ENCODE assay signal across 28 mouse cellular contexts in the genomic region with DNA sequence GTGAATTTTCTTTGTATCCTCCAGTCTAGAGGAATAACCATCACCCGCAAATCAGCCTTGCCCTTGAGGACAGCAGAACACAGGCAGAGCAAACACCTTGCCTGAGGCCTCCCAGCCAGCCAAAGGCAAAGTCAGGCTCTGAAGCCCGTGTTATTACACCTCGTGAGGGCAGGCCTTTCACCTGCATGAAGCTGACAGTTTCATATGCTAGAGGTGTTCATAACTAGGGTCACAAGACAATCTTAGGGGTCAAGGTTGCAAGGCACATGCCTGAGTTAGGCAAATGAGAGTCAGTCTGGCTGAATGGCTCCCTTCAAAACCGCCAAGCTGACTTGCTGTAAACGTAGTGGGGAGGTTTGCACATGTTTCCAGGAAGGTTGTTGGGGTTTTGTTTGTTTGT.
DNase-seq lines count a peak whose midpoint lies in the region; ATAC-seq and TF ChIP-seq lines count a peak whose summit lies in the region.
"Had no signal": no experiment of that assay in that cellular context is flagged by ENCODE, and none has a peak within 500 bp of the region (broad histone marks: within the 10 kb centered on the region; RNA-seq: fewer than 3 reads in every experiment).

No protein-coding gene starts in this region.

- DNase-seq in B cell, adult 2 months, result peak; percentile 9 to 16
- peak; percentile 9 for DNase-seq in CH12.LX (ENCODE audit: extremely low read depth)
- no peak for DNase-seq in right cerebral cortex, postnatal 4 days
- no peak for DNase-seq in right cerebral cortex, adult 18-20 months
- DNase-seq in neural tube, embryonic 10.5 days (ENCODE audit: extremely low spot score, low spot score), result no peak
- DNase-seq: adrenal gland, postnatal 10 days; adrenal gland, postnatal 36 days; cerebellum, adult 11 months; cerebellum, adult 2 months; cerebellum, adult 9-11 months; cerebellum, postnatal 25 days; forebrain, postnatal 0 days; gastrocnemius, adult 2 months; gastrocnemius, postnatal 25 days; heart, adult 18-20 months; heart, postnatal 10 days; heart, postnatal 36 days had no signal

- no peaks in the 10 kb centered on the region for H3K9me3 ChIP-seq in CH12.LX (replicated peaks; ENCODE audit: low read length)
- H3K9me3 ChIP-seq in intestine, embryonic 16.5 days (ENCODE audit: control insufficient read depth, low read length), result no peaks in the 10 kb centered on the region
- H3K9me3 ChIP-seq: embryonic facial prominence, embryonic 12.5 days; embryonic facial prominence, embryonic 15.5 days; heart, embryonic 12.5 days; heart, embryonic 15.5 days; hindbrain, embryonic 10.5 days; hindbrain, embryonic 13.5 days had no signal

- in situ Hi-C loops in CH12.LX (cut with MboI; ENCODE audit: low pct_ligation_motif_present, low pct_unique_long_range_greater_than_20kb, low sequenced_read_pairs), result loop anchor here (10.0 kb wide), 1 partner anchor 318 kb away; no protein-coding TSS in a partner anchor

- no peak overlapping the region for H3K4me3 ChIP-seq in CH12.LX (replicated peaks in 1 of 3; ENCODE audit: low read depth in 2 of 3, low read length in 2 of 3, poor library complexity in 1 of 3)
- no peak overlapping the region for H3K4me3 ChIP-seq in intestine, embryonic 16.5 days (ENCODE audit: low read length)
- H3K4me3 ChIP-seq: embryonic facial prominence, embryonic 12.5 days; embryonic facial prominence, embryonic 15.5 days; gastrocnemius, adult 2 months; heart, embryonic 12.5 days; heart, embryonic 15.5 days; hindbrain, embryonic 10.5 days; hindbrain, embryonic 13.5 days had no signal

- TF ChIP-seq EP300 in CH12.LX (IDR thresholded peaks at IDR 0.05; ENCODE audit: low read length), result no peak

- H3K4me2 ChIP-seq in CH12.LX (ENCODE audit: insufficient read depth, low read depth, poor library complexity, severe bottlenecking), result no peak overlapping the region
- H3K4me2 ChIP-seq in intestine, embryonic 16.5 days (ENCODE audit: low read depth, low read length), result no peak overlapping the region
- H3K4me2 ChIP-seq: embryonic facial prominence, embryonic 12.5 days; embryonic facial prominence, embryonic 15.5 days; heart, embryonic 12.5 days; heart, embryonic 15.5 days; hindbrain, embryonic 13.5 days had no signal

- peaks cover 19 to 56% of the 10 kb centered on the region in 2 experiments for H3K4me1 ChIP-seq in CH12.LX (ENCODE audit: control insufficient read depth in 1 of 2, insufficient read depth in 2 of 2)
- H3K4me1 ChIP-seq in intestine, embryonic 16.5 days (ENCODE audit: control insufficient read depth, insufficient read depth, low read length), result peaks cover 8% of the 10 kb centered on the region
- H3K4me1 ChIP-seq: embryonic facial prominence, embryonic 12.5 days; embryonic facial prominence, embryonic 15.5 days had no signal

- dilution Hi-C loops in CH12.LX (cut with MboI; ENCODE audit: extremely low pct_ligation_motif_present, extremely low pct_unique_long_range_greater_than_20kb, low sequenced_read_pairs), result no loop called here

- no peak overlapping the region for H3K27ac ChIP-seq in CH12.LX (ENCODE audit: insufficient read depth, low read depth)
- H3K27ac ChIP-seq in intestine, embryonic 16.5 days (ENCODE audit: low read length), result no peak overlapping the region
- H3K27ac ChIP-seq: embryonic facial prominence, embryonic 12.5 days; embryonic facial prominence, embryonic 15.5 days; gastrocnemius, adult 2 months; heart, embryonic 15.5 days; hindbrain, embryonic 10.5 days; hindbrain, embryonic 13.5 days had no signal

- ATAC-seq in intestine, embryonic 16.5 days, result peak; percentile 69
- ATAC-seq: forebrain, embryonic 14.5 days; forebrain, postnatal 0 days; hindbrain, embryonic 16.5 days; Patski had no signal

- no peak for TF ChIP-seq CTCF in CH12.LX (conservative IDR thresholded peaks at IDR 0.05 in 1 of 2, IDR thresholded peaks at IDR 0.05 in 1 of 2; ENCODE audit: low read depth in 2 of 2, low read length in 2 of 2)

- no peak for TF ChIP-seq RAD21 in CH12.LX (IDR thresholded peaks at IDR 0.05; ENCODE audit: low read depth, low read length)

- 54% methylated on average over 5 of the region's 5 CpGs for WGBS in intestine, embryonic 16.5 days

- no peak overlapping the region for H3K9ac ChIP-seq in CH12.LX (ENCODE audit: insufficient read depth, low read depth)
- no peak overlapping the region for H3K9ac ChIP-seq in intestine, embryonic 16.5 days (ENCODE audit: low read depth, low read length)
- H3K9ac ChIP-seq: embryonic facial prominence, embryonic 12.5 days; embryonic facial prominence, embryonic 15.5 days; forebrain, postnatal 0 days; heart, embryonic 12.5 days; heart, embryonic 15.5 days; hindbrain, embryonic 13.5 days had no signal

- no peaks in the 10 kb centered on the region for H3K36me3 ChIP-seq in CH12.LX (replicated peaks in 1 of 2; ENCODE audit: control insufficient read depth in 1 of 2, insufficient read depth in 1 of 2, low read length in 1 of 2)
- H3K36me3 ChIP-seq in intestine, embryonic 16.5 days (ENCODE audit: control insufficient read depth, insufficient read depth, low read length), result no peaks in the 10 kb centered on the region
- H3K36me3 ChIP-seq: embryonic facial prominence, embryonic 12.5 days; embryonic facial prominence, embryonic 15.5 days; G1E; heart, embryonic 12.5 days; heart, embryonic 15.5 days; hindbrain, embryonic 10.5 days; hindbrain, embryonic 13.5 days had no signal

- TF ChIP-seq POLR2A in CH12.LX (IDR thresholded peaks at IDR 0.05; ENCODE audit: low read depth, low read length), result no peak

- no peaks in the 10 kb centered on the region for H3K27me3 ChIP-seq in CH12.LX (replicated peaks)
- H3K27me3 ChIP-seq in intestine, embryonic 16.5 days (replicated peaks; ENCODE audit: control insufficient read depth, insufficient read depth, low read length), result no peaks in the 10 kb centered on the region
- H3K27me3 ChIP-seq: embryonic facial prominence, embryonic 12.5 days; embryonic facial prominence, embryonic 15.5 days; heart, embryonic 12.5 days; heart, embryonic 15.5 days; hindbrain, embryonic 13.5 days; Patski had no signal

- H3K79me2 ChIP-seq in CH12.LX (replicated peaks; ENCODE audit: control insufficient read depth, extremely low read depth, insufficient read depth, poor library complexity, severe bottlenecking), result no peaks in the 10 kb centered on the region

TF ChIP-seq in CH12.LX, 34 proteins besides CTCF, POLR2A, EP300 and RAD21:
- TF ChIP-seq MXI1 (IDR thresholded peaks at IDR 0.05; ENCODE audit: low read depth, low read length) (no peak), BHLHE40 (IDR thresholded peaks at IDR 0.05; ENCODE audit: low read depth, low read length) (peak; percentile 30; the same call in 1 of the 2 replicates)

Comparison
In these comparisons a context has a peak if more than half of its experiments do, and no peak if none do; other contexts are left out.
1. DNase-seq: peak in B cell, adult 2 months (2 of 2) and CH12.LX (single experiment); none in right cerebral cortex, postnatal 4 days (single experiment), right cerebral cortex, adult 18-20 months (single experiment) and neural tube, embryonic 10.5 days (single experiment).